Mouse (Mus musculus): ENCODE results near the gene Ccnl1. TPM values are rescaled to one million over a fixed set of nuclear protein-coding genes. Genes with fewer than 3 reads are reported as not detected.

Gene Ccnl1
- 88.7 and 136 TPM in 2 replicates for polyA plus RNA-seq (2014; fragmentation: Nextera tagmentation; extraction: Ambion mirVana)

DNA sequence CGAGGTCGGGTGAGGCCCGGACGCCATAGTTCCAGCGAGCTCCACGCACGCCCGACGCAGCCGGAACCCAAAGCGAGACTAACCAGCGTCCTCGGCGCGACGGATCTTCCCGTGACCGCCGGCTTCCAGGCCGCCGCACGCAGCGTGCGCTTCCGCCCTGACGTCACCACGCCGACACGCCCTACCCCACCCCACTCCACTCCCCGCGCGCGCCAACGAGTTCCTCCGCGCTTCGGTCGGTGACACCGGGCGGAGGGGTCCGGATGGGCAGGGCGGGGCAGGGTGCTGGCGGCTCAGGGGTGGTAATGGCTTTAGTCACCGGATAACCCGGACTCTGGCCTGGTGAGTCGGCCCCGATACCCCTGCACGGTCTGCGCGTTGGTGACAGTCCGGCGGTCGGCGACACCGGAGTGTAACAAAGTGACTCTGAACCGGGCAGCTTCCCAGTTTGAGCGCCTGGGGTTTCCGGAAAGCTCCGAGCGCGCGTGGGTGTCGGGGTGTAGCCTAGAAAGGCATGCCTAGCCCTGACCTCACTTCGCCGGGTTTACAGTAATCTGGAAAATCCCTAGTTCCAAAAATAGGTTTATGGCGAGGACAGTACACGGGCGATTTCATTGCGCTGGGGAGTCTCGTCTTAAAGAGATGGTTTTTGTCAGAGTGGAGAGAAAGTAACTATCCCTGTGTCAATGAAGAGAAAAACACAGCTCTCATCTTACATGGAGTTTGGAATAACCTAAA lies at the start of gene Ccnl1:
TSS of gene Ccnl1 (minus strand) at position 148 of the 738 bp plus-strand sequence.
- Histone ChIP-seq H3K27me3 (ENCODE audit: control insufficient read depth, insufficient read depth, low read length) (no peaks in the 10 kb centered on the region), H3K36me3 (ENCODE audit: control insufficient read depth, insufficient read depth, low read length) (peaks cover 27% of the 10 kb centered on the region), H3K4me3 (ENCODE audit: low read length) (peak within 1 kb of the TSS; percentile 97), H3K27ac (ENCODE audit: low read depth, low read length) (peak within 1 kb of the TSS; percentile 99), H3K4me2 (replicated peaks; ENCODE audit: low read depth, low read length) (peak within 1 kb of the TSS; percentile 86), H3K9me3 (ENCODE audit: control insufficient read depth, low read length) (no peaks in the 10 kb centered on the region), H3K9ac (ENCODE audit: low read depth, low read length) (peak within 1 kb of the TSS; percentile 100), H3K4me1 (ENCODE audit: control insufficient read depth, insufficient read depth, low read length) (peaks cover 26% of the 10 kb centered on the region)
- WGBS: under 1% methylated on average over 69 of the region's 70 CpGs
- ATAC-seq (ENCODE audit: low FRiP score, low TSS enrichment): peak; percentile 96

GRCm38 (mm10) chr3:66004989-66005388 lies 46.9 kb upstream of the Ccnl1 start:
- H3K27ac ChIP-seq (ENCODE audit: low read depth, low read length): no peak overlapping the region
- ATAC-seq (ENCODE audit: low FRiP score, low TSS enrichment): no peak
- no peaks in the 10 kb centered on the region for H3K27me3 ChIP-seq (ENCODE audit: control insufficient read depth, insufficient read depth, low read length)
- H3K4me3 ChIP-seq (ENCODE audit: low read length): no peak overlapping the region
- no peaks in the 10 kb centered on the region for H3K9me3 ChIP-seq (ENCODE audit: control insufficient read depth, low read length)
- H3K9ac ChIP-seq (ENCODE audit: low read depth, low read length): no peak overlapping the region
- H3K4me1 ChIP-seq (ENCODE audit: control insufficient read depth, insufficient read depth, low read length): no peaks in the 10 kb centered on the region
- H3K4me2 ChIP-seq (replicated peaks; ENCODE audit: low read depth, low read length): no peak overlapping the region
- WGBS: 85% methylated on average over 4 of the region's 4 CpGs
- H3K36me3 ChIP-seq (ENCODE audit: control insufficient read depth, insufficient read depth, low read length): no peaks in the 10 kb centered on the region

- Histone ChIP-seq H3K36me3 (ENCODE audit: control insufficient read depth, insufficient read depth, low read length) (no peaks in the 10 kb centered on the region), H3K4me1 (ENCODE audit: control insufficient read depth, insufficient read depth, low read length) (no peaks in the 10 kb centered on the region), H3K27me3 (ENCODE audit: control insufficient read depth, insufficient read depth, low read length) (no peaks in the 10 kb centered on the region), H3K9me3 (ENCODE audit: control insufficient read depth, low read length) (no peaks in the 10 kb centered on the region), H3K9ac (ENCODE audit: low read depth, low read length) (no peak overlapping the region), H3K4me3 (ENCODE audit: low read length) (no peak overlapping the region), H3K27ac (ENCODE audit: low read depth, low read length) (no peak overlapping the region), H3K4me2 (replicated peaks; ENCODE audit: low read depth, low read length) (no peak overlapping the region)
- no peak for ATAC-seq (ENCODE audit: low FRiP score, low TSS enrichment)
- WGBS: 73% methylated on average over 7 of the region's 7 CpGs
Measured at GRCm38 (mm10) chr3:66004220-66004951, 46.3 kb upstream of the Ccnl1 start.

DNA sequence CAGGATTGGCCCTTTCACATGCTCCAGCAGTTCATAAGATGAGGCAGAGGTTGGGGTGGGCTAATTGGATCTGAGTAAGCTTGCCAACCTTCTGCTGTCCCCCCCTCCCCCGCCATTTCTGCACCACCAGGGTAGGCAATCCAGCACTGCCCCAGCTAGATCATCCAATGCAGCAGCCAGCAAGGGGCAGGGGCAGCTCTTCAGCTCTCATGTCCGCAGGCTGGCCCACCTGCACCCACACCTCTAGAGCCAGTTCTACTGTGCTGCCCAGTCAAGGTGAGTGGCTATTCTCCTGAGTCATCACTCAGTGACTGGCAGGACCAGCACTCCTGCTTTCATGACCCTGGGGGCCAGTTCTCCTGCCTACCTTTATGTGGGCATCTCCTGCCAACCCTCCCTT lies 42.4 kb upstream of the Ccnl1 start:
- H3K4me3 ChIP-seq (ENCODE audit: low read length): no peak overlapping the region
- no peaks in the 10 kb centered on the region for H3K9me3 ChIP-seq (ENCODE audit: control insufficient read depth, low read length)
- no peak overlapping the region for H3K9ac ChIP-seq (ENCODE audit: low read depth, low read length)
- no peaks in the 10 kb centered on the region for H3K36me3 ChIP-seq (ENCODE audit: control insufficient read depth, insufficient read depth, low read length)
- 82% methylated on average over 2 of the region's 2 CpGs for WGBS
- H3K27ac ChIP-seq (ENCODE audit: low read depth, low read length): no peak overlapping the region
- H3K27me3 ChIP-seq (ENCODE audit: control insufficient read depth, insufficient read depth, low read length): no peaks in the 10 kb centered on the region
- no peak overlapping the region for H3K4me2 ChIP-seq (replicated peaks; ENCODE audit: low read depth, low read length)
- ATAC-seq (ENCODE audit: low FRiP score, low TSS enrichment): no peak
- H3K4me1 ChIP-seq (ENCODE audit: control insufficient read depth, insufficient read depth, low read length): no peaks in the 10 kb centered on the region

DNA sequence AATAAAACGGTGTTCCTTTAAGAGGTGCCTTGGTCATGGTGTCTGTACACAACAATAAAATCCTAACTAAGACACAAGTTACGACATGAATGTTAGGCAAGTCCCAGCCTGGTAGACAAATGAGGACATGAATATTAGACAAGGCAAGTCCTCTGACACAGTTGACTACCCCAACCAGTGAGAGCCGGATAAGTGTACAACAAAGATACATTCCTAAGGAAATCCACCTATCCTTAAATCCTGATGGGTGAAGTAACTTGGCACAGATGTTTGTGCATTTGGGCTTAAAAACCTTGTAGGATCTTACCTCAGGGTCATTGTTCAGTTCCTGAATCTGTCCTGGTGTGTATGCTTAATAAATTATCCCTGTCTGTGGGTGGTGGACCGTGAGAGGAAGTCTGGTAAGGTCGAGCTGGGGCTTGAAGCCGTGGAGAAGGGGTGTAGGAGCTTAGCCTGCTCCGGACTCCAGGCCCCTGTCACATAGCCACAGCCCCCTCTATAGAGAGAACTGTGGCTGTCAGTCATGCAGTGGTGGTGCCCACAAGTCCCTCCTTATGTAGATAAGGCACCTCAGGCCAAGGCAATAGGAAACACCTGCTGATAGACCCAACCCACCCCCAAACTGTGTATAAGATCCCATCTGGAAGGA lies 39.4 kb upstream of the Ccnl1 start:
- H3K9me3 ChIP-seq (ENCODE audit: control insufficient read depth, low read length): no peaks in the 10 kb centered on the region
- H3K4me1 ChIP-seq (ENCODE audit: control insufficient read depth, insufficient read depth, low read length): no peaks in the 10 kb centered on the region
- 24% methylated on average over 7 of the region's 7 CpGs for WGBS
- peak; percentile 83 for ATAC-seq (ENCODE audit: low FRiP score, low TSS enrichment)
- H3K36me3 ChIP-seq (ENCODE audit: control insufficient read depth, insufficient read depth, low read length): no peaks in the 10 kb centered on the region
- H3K27ac ChIP-seq (ENCODE audit: low read depth, low read length): no peak overlapping the region
- no peak overlapping the region for H3K9ac ChIP-seq (ENCODE audit: low read depth, low read length)
- H3K4me3 ChIP-seq (ENCODE audit: low read length): no peak overlapping the region
- no peaks in the 10 kb centered on the region for H3K27me3 ChIP-seq (ENCODE audit: control insufficient read depth, insufficient read depth, low read length)
- no peak overlapping the region for H3K4me2 ChIP-seq (replicated peaks; ENCODE audit: low read depth, low read length)

DNA sequence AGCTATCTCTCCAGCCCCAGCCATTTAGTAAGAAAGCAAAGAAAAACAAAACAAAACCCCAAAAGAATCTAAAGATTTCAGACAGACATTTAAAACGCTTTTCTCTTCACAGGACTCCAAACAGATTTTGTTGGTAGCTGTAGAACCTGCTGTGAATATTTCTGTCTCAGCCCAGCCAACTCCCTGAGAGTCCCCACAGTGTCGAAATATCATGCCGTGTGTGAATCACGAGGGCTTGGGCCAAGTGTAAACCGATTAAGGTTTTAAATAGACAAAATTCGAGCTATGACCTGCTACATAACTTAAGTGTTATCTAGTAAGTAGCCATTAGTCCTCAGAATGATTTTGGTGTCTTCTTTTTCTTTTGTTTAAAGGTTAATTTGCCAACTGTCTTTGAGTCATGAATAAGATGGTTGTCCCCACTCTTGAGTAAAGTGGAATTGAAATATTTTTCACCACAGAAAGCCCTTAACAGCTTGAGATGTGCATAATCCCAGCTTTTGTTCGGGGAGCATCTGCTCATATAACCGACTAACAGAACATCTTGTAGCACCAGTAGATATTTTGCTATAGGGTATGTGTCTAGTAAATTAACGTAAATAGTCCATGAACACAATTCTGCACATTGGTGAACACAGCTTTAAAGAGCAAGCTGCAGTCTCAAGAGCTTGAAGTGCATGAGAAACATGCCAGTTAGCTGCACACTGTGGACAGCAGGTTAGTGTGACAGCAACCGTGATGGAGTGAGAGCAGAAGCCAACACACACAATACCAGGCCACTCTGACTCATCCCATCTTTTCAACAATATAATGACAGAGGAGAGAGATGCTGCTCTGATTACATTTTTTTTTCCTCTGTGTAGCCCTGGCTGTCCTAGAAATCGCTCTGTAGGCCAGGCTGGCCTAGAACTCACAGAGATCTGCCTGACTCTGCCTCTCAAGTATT lies 34.6 kb upstream of the Ccnl1 start:
- Histone ChIP-seq H3K27ac (ENCODE audit: low read depth, low read length) (no peak overlapping the region), H3K27me3 (ENCODE audit: control insufficient read depth, insufficient read depth, low read length) (no peaks in the 10 kb centered on the region), H3K36me3 (ENCODE audit: control insufficient read depth, insufficient read depth, low read length) (no peaks in the 10 kb centered on the region), H3K4me2 (replicated peaks; ENCODE audit: low read depth, low read length) (no peak overlapping the region), H3K4me3 (ENCODE audit: low read length) (no peak overlapping the region), H3K9me3 (ENCODE audit: control insufficient read depth, low read length) (no peaks in the 10 kb centered on the region), H3K4me1 (ENCODE audit: control insufficient read depth, insufficient read depth, low read length) (no peaks in the 10 kb centered on the region), H3K9ac (ENCODE audit: low read depth, low read length) (no peak overlapping the region)
- 84% methylated on average over 11 of the region's 11 CpGs for WGBS
- no peak for ATAC-seq (ENCODE audit: low FRiP score, low TSS enrichment)

DNA sequence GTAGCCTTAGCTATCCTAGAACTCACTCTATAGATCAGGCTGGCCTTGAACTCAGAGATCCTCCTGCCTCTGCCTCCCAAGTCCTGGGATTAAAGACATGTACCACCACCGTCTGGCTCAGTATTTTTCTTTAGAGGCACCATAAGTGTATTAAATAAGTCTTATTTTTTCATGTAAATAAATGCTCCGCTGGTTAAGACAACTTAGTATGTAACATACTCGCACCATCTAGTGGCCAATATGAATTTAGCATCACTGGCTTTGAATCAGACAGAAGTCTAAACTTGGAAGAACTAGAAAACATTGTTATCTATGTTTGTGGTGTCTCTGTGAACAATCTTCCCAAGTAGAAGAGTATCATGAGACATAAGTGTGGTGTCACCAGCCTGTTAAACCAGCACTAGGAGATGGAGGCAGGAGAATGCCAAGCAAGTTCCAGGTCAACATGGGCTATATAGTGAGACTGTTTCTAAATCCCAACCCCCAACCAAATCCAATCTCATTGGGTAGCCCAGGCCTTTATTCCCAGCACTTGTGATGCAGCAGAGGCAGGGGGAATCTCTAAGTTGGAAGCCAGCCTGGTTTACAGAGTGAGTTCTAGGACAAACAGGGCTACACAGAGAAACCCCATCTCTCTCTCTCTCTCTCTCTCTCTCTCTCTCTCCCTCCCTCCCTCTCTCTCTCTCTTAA lies 33.1 kb upstream of the Ccnl1 start:
- no peaks in the 10 kb centered on the region for H3K9me3 ChIP-seq (ENCODE audit: control insufficient read depth, low read length)
- no peaks in the 10 kb centered on the region for H3K4me1 ChIP-seq (ENCODE audit: control insufficient read depth, insufficient read depth, low read length)
- H3K27me3 ChIP-seq (ENCODE audit: control insufficient read depth, insufficient read depth, low read length): no peaks in the 10 kb centered on the region
- H3K9ac ChIP-seq (ENCODE audit: low read depth, low read length): no peak overlapping the region
- WGBS: 22% methylated on average over 3 of the region's 3 CpGs
- no peak overlapping the region for H3K27ac ChIP-seq (ENCODE audit: low read depth, low read length)
- H3K4me3 ChIP-seq (ENCODE audit: low read length): no peak overlapping the region
- no peaks in the 10 kb centered on the region for H3K36me3 ChIP-seq (ENCODE audit: control insufficient read depth, insufficient read depth, low read length)
- ATAC-seq (ENCODE audit: low FRiP score, low TSS enrichment): no peak
- H3K4me2 ChIP-seq (replicated peaks; ENCODE audit: low read depth, low read length): no peak overlapping the region

DNA sequence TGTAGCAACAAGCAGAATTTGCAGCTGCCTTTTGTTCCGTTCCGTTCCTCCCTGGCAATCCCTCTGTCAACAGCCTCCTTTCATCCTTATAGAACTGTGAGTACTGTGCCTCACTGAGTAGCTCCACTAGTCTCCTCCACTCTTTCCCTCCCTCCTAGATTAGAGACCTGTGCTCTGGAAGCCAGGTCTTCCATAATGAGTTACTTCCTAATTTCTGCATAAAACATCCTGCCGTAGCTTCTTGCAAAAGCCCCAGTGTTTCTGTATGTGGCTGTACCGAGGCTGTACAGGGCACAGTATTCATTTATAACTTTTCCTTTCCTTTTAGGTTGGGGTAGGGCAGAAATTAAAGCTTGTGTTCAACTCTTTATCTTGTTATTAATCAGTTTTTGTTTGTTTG lies 32.5 kb upstream of the Ccnl1 start:
- 81% methylated on average over 4 of the region's 4 CpGs for WGBS
- Histone ChIP-seq H3K27ac (ENCODE audit: low read depth, low read length) (no peak overlapping the region), H3K27me3 (ENCODE audit: control insufficient read depth, insufficient read depth, low read length) (no peaks in the 10 kb centered on the region), H3K36me3 (ENCODE audit: control insufficient read depth, insufficient read depth, low read length) (no peaks in the 10 kb centered on the region), H3K4me3 (ENCODE audit: low read length) (no peak overlapping the region), H3K4me1 (ENCODE audit: control insufficient read depth, insufficient read depth, low read length) (no peaks in the 10 kb centered on the region), H3K9ac (ENCODE audit: low read depth, low read length) (no peak overlapping the region), H3K4me2 (replicated peaks; ENCODE audit: low read depth, low read length) (no peak overlapping the region), H3K9me3 (ENCODE audit: control insufficient read depth, low read length) (no peaks in the 10 kb centered on the region)
- ATAC-seq (ENCODE audit: low FRiP score, low TSS enrichment): no peak
